Mouse (Mus musculus): ENCODE data around the gene Npdc1. TPM values are rescaled to one million over a fixed set of nuclear protein-coding genes. Genes with fewer than 3 reads are reported as not detected.

The Npdc1 gene
- polyA plus RNA-seq (2011; ENCODE audit: insufficient read length, low read depth, missing spikeins): 86.0 and 107 TPM in 2 replicates

DNA sequence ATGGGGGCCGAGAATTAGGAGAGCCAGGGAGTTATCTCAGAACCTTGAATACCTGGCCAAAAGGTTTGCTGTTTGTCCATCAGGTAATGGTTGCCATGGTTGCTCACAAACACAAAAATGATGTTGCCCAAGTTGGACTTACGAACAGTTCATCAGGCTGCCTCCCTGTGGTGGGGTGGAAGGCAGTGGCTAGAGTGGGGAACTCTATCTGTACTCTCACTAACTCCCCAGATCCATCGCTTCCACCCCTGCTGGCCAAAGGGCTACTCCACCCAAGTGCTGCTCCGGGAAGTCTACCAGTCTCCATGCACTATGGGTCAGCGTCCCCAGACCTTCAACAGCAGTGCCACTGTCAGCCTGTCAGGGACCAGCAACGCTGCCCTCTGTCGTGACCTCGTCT lies at the start of gene Npdc1:
Gene Npdc1, plus strand, starts transcription at position 301 of the 400 bp plus-strand sequence.
- no peak within 1 kb of the TSS for H3K27ac ChIP-seq (ENCODE audit: insufficient read depth, low read length)
- peaks cover 9% of the 10 kb centered on the region for H3K4me1 ChIP-seq (ENCODE audit: control insufficient read depth, insufficient read depth, low read length)
- TF ChIP-seq POLR2A (IDR thresholded peaks at IDR 0.05; ENCODE audit: low read depth, low read length) (no peak), CTCF (IDR thresholded peaks at IDR 0.05; ENCODE audit: borderline replicate concordance, insufficient read depth, low read length) (no peak)
- H3K4me3 ChIP-seq (ENCODE audit: insufficient read depth, low read length): no peak within 1 kb of the TSS

DNA sequence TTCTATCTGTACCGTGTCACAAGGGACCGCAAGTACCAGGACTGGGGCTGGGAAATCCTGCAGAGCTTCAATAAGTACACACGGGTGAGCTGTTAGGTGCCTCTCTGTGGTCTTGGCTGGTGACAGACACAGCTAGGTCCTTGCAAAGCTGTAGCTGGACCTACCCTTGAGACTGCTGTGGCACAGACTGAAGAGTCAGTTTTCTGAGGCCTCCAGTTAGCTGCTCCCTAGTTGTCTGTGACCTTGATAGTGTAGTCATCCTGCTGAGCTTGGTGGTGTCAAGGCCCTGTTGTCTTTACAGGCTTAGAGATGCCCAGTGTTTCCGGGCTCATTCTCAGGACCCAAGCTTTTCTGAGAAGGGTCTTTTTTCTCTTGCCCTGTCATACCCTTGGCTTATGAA lies 49.7 kb upstream of the Npdc1 start:
- H3K27ac ChIP-seq (ENCODE audit: insufficient read depth, low read length): no peak overlapping the region
- no peaks in the 10 kb centered on the region for H3K4me1 ChIP-seq (ENCODE audit: control insufficient read depth, insufficient read depth, low read length)
- TF ChIP-seq POLR2A (IDR thresholded peaks at IDR 0.05; ENCODE audit: low read depth, low read length) (no peak), CTCF (IDR thresholded peaks at IDR 0.05; ENCODE audit: borderline replicate concordance, insufficient read depth, low read length) (no peak)
- no peak overlapping the region for H3K4me3 ChIP-seq (ENCODE audit: insufficient read depth, low read length)

DNA sequence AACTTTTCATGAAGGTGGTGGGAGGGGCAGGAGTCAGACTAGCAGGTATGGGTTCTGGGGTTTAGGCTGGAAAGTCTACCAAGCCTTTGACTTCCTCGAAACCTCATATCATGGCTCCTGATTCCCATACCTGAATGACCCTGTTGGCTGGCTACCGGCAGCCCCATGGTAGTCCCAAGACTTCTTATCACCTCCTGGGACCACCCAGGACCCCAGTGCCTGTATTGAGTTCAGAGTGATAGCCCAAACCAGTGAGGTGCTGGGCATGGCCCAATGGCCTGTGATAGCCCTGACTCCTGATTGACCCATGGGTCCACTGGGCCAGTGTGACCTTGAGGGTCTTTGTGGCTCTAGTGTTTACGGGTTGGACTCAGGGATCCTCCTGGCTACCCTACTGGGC lies 48.5 kb upstream of the Npdc1 start:
- no peak overlapping the region for H3K27ac ChIP-seq (ENCODE audit: insufficient read depth, low read length)
- no peak overlapping the region for H3K4me3 ChIP-seq (ENCODE audit: insufficient read depth, low read length)
- H3K4me1 ChIP-seq (ENCODE audit: control insufficient read depth, insufficient read depth, low read length): no peaks in the 10 kb centered on the region
- TF ChIP-seq CTCF (IDR thresholded peaks at IDR 0.05; ENCODE audit: borderline replicate concordance, insufficient read depth, low read length): no peak
- TF ChIP-seq POLR2A (IDR thresholded peaks at IDR 0.05; ENCODE audit: low read depth, low read length): no peak

DNA sequence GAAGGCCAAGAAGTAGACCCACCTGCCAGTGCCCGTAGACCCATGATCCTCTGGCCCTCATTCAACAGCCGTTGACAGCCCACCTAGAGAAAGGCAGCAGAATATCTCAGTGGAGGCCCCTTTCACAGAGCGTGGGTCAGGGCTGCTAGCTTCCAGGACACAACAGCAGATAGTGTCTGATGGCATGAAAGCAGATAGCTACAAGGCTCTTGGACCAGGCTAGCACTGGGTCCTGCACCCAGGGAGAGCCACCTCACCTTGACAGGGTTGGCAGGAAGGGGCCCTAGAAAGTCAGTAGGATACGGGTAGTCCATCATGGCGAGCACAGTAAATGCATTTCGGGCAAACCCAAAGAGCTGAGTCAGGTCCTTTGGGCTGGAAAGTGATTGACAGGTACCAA lies 44.9 kb upstream of the Npdc1 start:
- Histone ChIP-seq H3K4me1 (ENCODE audit: control insufficient read depth, insufficient read depth, low read length) (peaks cover 2% of the 10 kb centered on the region; the same call in 1 of the 2 replicates), H3K4me3 (ENCODE audit: insufficient read depth, low read length) (no peak overlapping the region), H3K27ac (ENCODE audit: insufficient read depth, low read length) (no peak overlapping the region)
- TF ChIP-seq POLR2A (IDR thresholded peaks at IDR 0.05; ENCODE audit: low read depth, low read length) (no peak), CTCF (IDR thresholded peaks at IDR 0.05; ENCODE audit: borderline replicate concordance, insufficient read depth, low read length) (no peak)

DNA sequence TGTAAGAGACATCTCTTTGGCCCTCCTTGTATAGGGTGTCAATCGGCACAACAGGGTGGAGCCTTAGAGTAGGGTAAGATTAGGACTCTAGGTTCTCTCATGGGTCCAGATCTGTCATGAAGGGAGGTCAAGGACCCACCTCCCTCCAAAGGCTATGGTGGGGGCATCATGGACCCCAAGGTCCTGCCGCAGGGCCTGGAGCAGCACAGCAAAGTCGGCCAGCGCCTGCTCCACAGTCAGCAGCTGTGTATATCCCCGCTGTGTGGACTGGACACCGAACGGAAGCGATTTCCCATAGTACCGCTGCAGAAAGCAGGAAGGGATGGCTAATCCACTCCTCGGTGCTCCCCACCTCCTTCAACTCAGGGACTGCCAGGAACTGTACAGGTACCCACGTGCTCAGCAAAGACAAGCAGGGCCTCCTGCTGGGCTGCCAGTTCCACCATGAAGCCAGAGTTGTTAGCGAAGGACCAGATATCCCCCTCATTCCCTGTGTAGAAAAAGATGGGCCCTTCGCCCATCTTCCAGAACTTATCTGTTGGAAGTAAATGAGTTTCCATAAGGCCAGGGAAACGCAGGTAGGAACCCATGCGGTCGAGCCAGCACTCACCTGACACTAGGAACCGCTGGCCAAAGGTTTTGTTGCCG lies 43.6 kb upstream of the Npdc1 start:
- H3K27ac ChIP-seq (ENCODE audit: insufficient read depth, low read length): no peak overlapping the region
- TF ChIP-seq POLR2A (IDR thresholded peaks at IDR 0.05; ENCODE audit: low read depth, low read length): no peak
- no peak for TF ChIP-seq CTCF (IDR thresholded peaks at IDR 0.05; ENCODE audit: borderline replicate concordance, insufficient read depth, low read length)
- H3K4me3 ChIP-seq (ENCODE audit: insufficient read depth, low read length): peak overlapping the region; percentile 68

DNA sequence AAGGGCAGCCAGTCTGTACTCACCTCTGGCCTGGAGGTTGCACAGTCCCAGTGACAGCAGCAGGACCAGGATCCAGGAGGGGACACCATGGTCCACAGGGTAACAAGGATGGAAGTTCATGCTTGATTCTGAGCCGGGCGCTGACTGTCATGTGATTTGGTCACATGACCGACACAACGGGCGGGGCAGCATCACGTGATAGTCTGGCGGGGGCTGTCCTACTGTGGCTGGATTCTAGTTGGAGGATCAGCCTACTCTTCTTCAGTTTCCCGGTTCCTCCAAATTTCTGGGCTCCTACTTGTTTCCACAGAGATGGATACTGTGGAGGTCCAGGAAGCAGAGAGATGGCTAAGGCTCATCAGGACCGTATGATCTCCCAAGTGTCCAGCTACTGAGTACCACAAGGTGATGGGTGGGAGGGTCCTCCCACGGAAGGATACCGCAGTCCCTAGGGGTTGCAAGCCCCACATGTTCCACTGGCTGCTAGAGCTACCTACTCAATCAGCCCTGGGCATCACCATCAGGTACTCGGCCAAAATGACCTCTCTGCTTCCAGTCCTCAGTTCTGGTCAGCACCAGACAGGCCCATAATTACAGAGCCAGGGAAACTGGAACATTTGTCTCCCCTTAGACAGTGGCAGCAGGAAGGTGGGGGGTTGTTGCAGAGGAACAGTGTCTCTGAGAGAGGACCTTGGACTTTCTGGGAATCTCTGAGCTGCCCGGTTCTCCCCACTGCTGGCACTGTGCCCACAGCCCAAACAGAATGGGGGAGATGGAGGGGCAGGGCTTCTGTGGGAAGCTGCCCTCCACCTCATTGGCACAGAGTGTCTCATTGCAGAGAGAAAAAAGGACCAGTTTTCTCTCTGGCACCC lies 42.7 kb upstream of the Npdc1 start, which contains the start of gene Dpp7:
Gene Dpp7, minus strand, starts transcription at position 152 of the 872 bp plus-strand sequence.
- peaks cover 2% of the 10 kb centered on the region; the same call in 1 of the 2 replicates for H3K4me1 ChIP-seq (ENCODE audit: control insufficient read depth, insufficient read depth, low read length)
- peak within 1 kb of the TSS; percentile 68 for H3K4me3 ChIP-seq (ENCODE audit: insufficient read depth, low read length)
- peak; percentile 63 for TF ChIP-seq POLR2A (IDR thresholded peaks at IDR 0.05; ENCODE audit: low read depth, low read length)
- TF ChIP-seq CTCF (IDR thresholded peaks at IDR 0.05; ENCODE audit: borderline replicate concordance, insufficient read depth, low read length): no peak
- H3K27ac ChIP-seq (ENCODE audit: insufficient read depth, low read length): no peak within 1 kb of the TSS

More for the DNA sequence above, 43.6 kb upstream of the Npdc1 start:
- peaks cover 2% of the 10 kb centered on the region; the same call in 1 of the 2 replicates for H3K4me1 ChIP-seq (ENCODE audit: control insufficient read depth, insufficient read depth, low read length)

DNA sequence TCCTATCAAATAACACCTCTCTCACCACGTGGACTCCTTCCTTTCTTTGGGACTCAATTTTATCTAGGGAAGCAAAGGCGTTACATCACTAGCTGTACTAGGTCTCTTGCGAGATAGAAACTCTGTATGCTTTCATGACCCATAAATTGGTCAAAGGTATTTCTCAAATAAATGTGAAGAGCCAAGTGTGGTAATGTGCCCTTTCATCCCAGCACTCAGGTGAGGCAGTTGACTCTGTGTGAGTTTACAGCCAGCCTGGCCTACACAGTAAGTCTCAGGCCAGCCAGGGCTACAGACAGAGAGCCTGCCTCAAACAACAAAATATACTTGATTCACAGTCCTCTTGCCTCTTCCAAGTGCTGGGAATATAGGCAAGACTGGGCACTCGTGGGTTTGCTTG lies 39.3 kb upstream of the Npdc1 start:
- peaks cover 11% of the 10 kb centered on the region; the same call in 1 of the 2 replicates for H3K4me1 ChIP-seq (ENCODE audit: control insufficient read depth, insufficient read depth, low read length)
- H3K27ac ChIP-seq (ENCODE audit: insufficient read depth, low read length): no peak overlapping the region
- TF ChIP-seq POLR2A (IDR thresholded peaks at IDR 0.05; ENCODE audit: low read depth, low read length) (no peak), CTCF (IDR thresholded peaks at IDR 0.05; ENCODE audit: borderline replicate concordance, insufficient read depth, low read length) (no peak)
- H3K4me3 ChIP-seq (ENCODE audit: insufficient read depth, low read length): no peak overlapping the region

DNA sequence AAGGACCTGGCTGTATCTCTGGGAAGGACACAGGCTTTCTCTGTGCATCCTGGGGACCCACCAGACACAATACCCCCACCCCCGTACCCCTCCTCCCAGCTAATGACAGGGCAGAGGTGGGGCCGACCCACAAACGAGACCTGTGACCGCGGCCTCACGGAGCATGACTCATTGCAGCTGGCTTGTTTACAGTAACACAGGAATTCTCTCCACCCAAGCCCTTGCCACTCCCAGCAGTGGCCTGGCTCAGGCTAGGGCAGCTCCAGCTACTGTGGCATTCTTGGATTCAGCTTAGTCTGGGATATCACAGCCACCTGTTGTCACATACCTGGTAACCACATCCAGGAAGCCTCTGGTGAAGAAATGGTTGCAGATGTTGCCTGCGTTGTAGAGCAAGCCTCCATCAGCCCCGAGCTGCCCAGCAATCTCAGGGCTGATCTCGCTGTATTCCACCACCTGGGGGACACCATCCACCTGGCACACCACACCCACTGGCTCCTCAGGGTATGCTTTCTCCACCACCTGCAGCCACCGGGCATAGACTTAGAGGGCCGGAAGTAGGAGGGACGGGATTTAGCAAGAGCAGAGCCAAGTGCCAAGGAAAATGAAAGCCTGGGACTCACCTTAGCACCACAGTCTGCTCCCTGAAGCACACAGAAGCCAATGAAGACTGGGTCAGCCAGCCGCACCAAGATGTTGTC lies 35.5 kb upstream of the Npdc1 start:
- no peak overlapping the region for H3K27ac ChIP-seq (ENCODE audit: insufficient read depth, low read length)
- TF ChIP-seq POLR2A (IDR thresholded peaks at IDR 0.05; ENCODE audit: low read depth, low read length) (no peak), CTCF (IDR thresholded peaks at IDR 0.05; ENCODE audit: borderline replicate concordance, insufficient read depth, low read length) (no peak)
- H3K4me1 ChIP-seq (ENCODE audit: control insufficient read depth, insufficient read depth, low read length): 0 out of 2 replicates have a peak, but pooled peaks cover 9% of the 10 kb centered on the region
- peak overlapping the region; percentile 90; the same call in 1 of the 2 replicates for H3K4me3 ChIP-seq (ENCODE audit: insufficient read depth, low read length)

DNA sequence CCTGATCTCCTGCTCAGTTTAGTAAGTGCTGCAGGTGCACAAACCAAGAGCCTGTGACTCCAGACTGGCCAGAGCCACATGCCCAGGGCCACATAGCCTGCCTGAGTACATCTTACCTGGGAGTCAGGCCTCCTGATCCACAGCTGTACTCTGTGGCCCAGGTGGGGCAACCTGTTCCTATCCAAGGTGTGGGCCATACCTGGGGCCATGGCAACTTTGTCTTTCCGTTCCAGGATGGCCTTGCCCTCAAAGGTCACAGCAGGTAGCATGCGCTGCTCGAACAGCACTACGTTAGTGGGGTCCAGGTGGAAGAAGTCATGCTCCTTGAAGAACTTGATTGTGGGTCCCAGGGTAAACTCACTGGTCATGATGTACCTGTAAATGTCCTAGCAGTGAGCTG lies 34.8 kb upstream of the Npdc1 start:
- no peak for TF ChIP-seq POLR2A (IDR thresholded peaks at IDR 0.05; ENCODE audit: low read depth, low read length)
- TF ChIP-seq CTCF (IDR thresholded peaks at IDR 0.05; ENCODE audit: borderline replicate concordance, insufficient read depth, low read length): no peak
- 0 out of 2 replicates have a peak, but pooled peaks cover 9% of the 10 kb centered on the region for H3K4me1 ChIP-seq (ENCODE audit: control insufficient read depth, insufficient read depth, low read length)
- H3K27ac ChIP-seq (ENCODE audit: insufficient read depth, low read length): no peak overlapping the region
- peak overlapping the region; percentile 90 for H3K4me3 ChIP-seq (ENCODE audit: insufficient read depth, low read length)

Data from embryonic fibroblast, embryonic 13.5 days (primary cell).